Mouse (Mus musculus) gastrocnemius, adult 8-10 months (tissue): ENCODE data around the gene Arl6ip5. TPM values are rescaled to one million over a fixed set of nuclear protein-coding genes. Genes with fewer than 3 reads are reported as not detected.

ENCODE experiments used
- DNase-seq, 2 experiments: peaks; one replicate each; pipeline ENCODE4 v3.0.0; 2022; ENCODE audit warnings: low spot score in 2 of 2
- total RNA-seq, 4 experiments: library from RNA; stranded (reverse); gene quantifications; 2 replicates each; pipeline ENCODE4 v1.2.4; 2022

The Arl6ip5 gene
- 100 to 1,000 TPM; 135 to 157 (median 140) TPM for total RNA-seq

DNA sequence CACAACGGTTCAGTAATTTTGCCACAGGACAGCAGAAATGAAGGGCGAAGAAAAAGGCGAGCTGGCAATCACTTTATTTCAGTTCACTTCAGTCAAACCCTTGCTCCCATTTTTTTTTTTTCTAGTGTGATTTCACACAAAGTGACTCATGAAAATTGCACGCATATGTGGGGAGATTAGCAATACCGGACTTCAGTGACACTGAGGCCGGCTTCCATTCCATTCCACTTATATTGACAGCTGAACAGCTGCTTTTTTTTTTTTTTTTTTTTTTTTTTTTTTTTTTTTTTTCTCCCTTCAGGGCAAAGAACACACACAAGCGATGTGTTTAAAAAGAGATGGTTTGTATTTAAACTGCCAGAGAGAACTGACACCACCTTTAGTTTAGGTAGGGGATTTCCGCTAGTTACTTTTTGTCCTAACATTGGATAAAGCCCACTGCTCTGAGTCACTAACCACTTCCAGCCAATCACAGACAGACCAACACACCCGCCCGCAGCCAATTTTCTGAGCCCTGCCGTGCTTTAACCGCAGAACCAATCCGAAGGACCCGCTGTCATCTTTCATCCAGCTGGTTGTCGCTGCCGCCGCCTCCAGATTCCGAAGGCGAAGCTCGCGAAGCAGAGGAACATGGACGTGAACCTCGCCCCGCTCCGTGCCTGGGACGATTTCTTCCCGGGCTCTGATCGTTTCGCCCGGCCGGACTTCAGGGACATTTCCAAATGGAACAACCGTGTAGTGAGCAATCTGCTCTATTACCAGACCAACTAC, at the start of gene Arl6ip5:
Gene Arl6ip5, plus strand, starts transcription at position 499 of the 771 bp plus-strand sequence.
- DNase-seq, result peak; percentile 85 to 87

GRCm38 (mm10) chr6:97175716-97176115, 34.8 kb upstream of the Arl6ip5 start:
- no peak for DNase-seq

DNA sequence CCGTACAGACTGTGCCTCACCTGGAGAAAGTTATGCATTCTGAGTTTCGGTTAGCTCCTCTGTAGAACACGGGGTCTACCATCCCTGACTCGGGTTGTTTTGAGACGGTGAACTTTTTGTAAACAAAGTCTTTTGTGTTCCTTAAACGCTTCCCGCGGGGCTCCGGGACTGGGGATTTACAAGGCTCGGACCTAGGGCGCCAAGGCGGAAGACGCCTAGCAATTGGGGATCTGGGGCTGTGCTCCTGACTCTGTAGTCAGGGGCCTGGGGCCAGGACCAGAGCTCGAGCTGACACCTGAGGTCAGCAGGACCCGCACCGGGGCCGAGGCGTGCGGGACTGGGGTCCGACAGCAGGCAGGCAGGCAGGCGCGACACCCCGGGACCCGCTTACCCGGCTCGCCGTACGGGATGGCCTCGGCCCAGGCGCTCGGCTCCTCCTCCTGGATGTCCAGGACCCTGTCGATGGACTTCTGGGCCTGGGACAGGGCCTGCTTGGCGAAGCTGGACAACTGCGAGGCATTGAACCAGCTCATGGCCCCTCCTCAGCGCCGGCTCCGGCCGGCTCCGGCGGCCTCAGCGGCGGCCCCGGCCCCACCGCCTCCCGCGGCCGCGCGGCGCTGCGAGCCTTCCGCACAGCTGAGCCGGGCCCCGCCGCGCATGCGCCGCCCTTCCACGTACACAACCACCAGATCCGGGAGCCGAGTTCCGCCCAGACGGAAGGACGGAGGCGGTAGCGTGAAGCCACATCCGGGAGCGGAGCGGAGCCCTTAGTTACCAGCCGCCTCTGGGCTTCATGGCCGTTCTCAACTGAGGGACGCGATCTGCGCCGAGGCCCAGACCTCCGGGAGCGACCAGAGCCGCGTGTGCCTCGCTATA, 31.8 kb upstream of the Arl6ip5 start, which contains the start of gene Tmf1:
Gene Tmf1, minus strand, starts transcription at position 632 of the 876 bp plus-strand sequence.
- DNase-seq, result peak; percentile 90 to 94

DNA sequence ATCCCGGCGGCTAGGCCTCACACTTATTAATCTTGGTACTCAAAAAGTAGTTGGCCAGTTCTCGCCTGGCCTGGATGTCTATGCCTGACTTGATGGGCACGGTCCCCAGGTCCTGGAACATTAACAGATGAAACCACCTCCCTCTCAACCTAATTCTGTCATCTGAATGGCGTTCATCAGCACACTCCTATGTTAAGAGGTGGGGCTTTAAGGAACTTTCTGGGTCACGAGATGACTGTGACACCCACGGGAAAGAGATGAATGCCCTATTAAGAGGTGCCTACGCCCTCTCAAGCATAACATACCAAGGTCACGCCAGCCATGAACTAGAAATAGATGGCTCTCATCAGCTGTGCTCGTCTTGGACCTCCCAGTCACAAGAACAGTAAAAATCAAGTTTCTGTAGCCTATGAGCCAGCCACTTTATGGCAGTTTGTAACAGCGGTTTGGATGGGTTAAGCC, 31.1 kb upstream of the Arl6ip5 start:
- DNase-seq, result no peak

GRCm38 (mm10) chr6:97200437-97200836, 10.1 kb upstream of the Arl6ip5 start:
- no peak for DNase-seq

DNA sequence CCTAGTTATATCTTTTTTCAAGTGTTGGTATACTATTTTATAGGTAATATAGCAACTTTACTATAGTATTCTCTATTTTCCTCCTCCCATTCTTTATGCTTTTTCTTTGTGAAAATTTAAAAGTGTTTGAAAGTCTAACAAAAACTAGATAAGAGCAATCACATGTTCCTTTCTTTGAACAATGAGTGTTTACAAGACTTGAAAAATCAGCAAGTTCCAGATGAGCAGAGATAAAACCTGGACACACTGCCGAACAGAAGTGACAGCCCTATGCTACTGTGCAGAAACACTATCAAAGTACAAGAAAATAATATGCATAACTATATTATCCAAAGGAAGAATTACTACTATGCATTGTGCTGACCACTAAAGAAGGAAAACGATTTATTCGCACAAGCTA, 8.0 kb upstream of the Arl6ip5 start:
- DNase-seq, result no peak

- no peak for DNase-seq
These were observed 6.1 kb upstream of the Arl6ip5 start for GRCm38 (mm10) chr6:97204252-97204869.

DNA sequence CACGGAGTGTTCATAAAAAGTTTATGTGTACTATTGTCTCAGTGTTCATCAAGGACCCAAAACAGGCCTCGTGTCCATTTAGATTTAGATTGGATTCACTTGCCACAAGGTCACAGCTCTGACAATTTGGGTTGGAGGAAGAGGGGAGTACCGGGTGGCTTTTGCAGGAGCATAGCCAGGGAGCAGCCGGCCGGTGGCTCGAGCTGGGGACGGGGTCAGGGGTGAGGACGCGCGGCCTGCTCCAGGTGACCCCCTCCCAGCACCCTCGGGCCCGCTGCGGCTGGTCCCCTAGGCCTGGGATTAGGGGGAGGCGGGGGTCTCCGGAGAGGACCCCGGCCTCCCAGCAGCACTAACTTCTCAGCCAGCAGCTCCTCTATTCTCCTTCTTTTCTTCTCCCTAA, 5.5 kb upstream of the Arl6ip5 start:
- DNase-seq, result no peak

GRCm38 (mm10) chr6:97205439-97205885, 5.0 kb upstream of the Arl6ip5 start, which contains the start of gene Uba3:
Gene Uba3, minus strand, starts transcription at chr6:97205647.
- peak; percentile 99 for DNase-seq

DNA sequence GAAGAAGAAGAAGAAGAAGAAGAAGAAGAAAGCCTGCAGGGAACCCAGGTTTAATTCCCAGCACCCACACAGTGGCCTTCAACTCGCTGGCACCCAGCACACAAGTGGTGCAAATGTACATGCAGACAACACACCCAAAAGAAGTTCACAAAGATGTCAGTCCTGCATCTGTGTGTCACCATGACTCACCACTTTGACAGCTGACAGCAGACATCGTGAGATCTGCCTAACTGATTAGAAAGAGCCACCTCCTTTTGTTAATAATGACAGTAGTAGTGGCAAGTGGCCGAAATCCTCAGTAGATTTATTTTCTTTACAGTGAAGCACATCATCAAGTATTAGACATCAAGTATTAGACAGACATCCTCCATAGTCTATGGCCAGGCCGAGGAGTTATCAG, 3.4 kb upstream of the Arl6ip5 start:
- DNase-seq, result no peak

DNA sequence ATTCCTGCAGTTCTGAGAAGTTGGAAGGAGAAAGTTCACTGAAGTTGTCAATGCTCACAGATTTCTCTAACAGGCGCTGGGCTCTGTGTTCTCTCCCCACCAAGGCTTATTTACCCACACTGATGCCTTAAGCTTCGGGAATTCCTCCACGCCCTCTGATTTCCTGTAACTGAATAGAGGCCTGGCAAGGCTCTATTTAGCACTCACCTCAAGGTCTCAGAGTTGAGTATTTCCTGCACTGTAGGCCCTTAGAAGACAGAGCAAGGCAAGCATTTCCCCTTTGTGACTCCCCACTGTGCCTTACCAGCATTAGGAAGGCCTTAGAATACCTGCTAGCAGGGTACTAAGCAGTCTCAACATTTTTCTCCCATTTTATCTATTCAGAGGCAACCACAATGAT, 2.1 kb upstream of the Arl6ip5 start:
- no peak for DNase-seq

GRCm38 (mm10) chr6:97209201-97209600, 1.3 kb upstream of the Arl6ip5 start:
- DNase-seq, result no peak

DNA sequence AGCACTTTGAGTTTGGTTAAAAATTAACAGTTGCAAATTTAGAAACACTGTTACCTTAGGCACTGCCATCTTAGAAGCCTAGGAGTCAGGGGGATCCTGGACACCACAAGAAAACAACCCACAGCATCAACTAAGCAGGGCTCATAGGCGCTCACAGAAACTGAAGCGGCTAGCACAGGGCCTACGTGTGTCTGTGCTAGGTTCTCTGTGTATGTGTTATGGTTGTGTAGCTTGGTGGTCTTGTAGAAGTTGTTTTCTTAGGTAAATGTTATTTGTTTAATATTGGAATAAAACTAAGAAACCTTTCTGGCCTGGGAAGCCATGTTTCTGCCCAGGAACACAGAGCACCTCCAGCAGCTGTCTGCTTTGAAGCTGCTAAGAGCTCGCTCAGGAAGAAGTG, 738 bp upstream of the Arl6ip5 start:
- DNase-seq, result no peak

- DNase-seq, result no peak
These were observed 593 bp downstream of the Arl6ip5 start for GRCm38 (mm10) chr6:97210962-97211601.

GRCm38 (mm10) chr6:97211981-97212380, 1.5 kb downstream of the Arl6ip5 start:
- peak; percentile 75 to 85 for DNase-seq

- no peak for DNase-seq
These were observed 5.8 kb downstream of the Arl6ip5 start for GRCm38 (mm10) chr6:97216154-97216821.

DNA sequence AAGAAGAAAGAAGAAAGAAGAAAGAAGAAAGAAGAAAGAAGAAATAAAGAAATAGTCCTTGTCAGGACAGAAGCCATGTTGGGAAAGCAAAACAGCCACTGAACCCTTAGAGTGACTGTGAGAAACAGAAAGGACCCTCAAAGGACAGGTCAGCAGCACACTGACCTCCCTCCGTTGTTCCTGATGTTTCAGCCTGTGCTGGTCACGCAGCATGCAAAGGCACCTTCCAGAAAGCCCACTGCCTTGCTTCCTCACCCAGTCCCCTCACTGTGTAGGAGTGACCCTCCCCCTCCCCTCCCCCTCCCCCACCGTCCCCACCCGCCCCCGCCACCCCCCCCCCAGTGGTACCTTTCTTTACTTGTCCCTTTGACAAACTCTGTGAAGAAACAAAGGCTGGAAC, 10.2 kb downstream of the Arl6ip5 start:
- no peak for DNase-seq

- peak in 1 of 2 experiments; percentile 24 for DNase-seq
These were observed 10.9 kb downstream of the Arl6ip5 start for GRCm38 (mm10) chr6:97221205-97222025.

DNA sequence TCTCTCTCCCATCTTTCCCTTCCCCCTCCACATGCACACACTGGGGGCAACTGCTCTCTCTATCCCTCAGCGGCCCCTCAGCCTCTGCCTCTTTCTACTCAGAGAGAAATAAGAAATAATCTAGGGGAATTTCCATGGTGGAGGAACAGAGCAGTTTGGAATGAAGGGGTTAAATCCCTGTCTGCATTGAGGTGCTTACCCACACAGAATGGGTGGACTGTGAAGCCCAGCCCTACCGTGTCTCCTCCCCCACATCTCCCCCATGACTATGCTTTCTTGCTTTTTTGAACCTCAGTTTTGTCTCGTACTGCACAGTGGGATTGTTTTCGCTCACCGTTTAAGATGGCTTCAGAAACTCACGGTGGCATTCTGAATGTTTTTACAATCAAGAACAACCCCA, 11.8 kb downstream of the Arl6ip5 start:
- DNase-seq, result no peak
